Mouse (Mus musculus): Measurements from ENCODE around the gene Spocd1.
A peak's percentile ranks its signal among the peaks of the same experiment; 100 is the strongest.

GRCm38 (mm10) chr4:129983764-129984420, 54.8 kb downstream of the Spocd1 start:
- TF ChIP-seq CTCF (IDR thresholded peaks at IDR 0.05; ENCODE audit: low read depth), result peak; percentile 77
- no peak for TF ChIP-seq EP300 (optimal IDR thresholded peaks at IDR 0.05)

Measured in stomach, postnatal 0 days (tissue).